Mouse (Mus musculus): ENCODE data around the gene Csf1. TPM values are rescaled to one million over a fixed set of nuclear protein-coding genes. Genes with fewer than 3 reads are reported as not detected.

Csf1 gene
- 10 to 100 TPM; 11.0 to 23.3 TPM for polyA plus RNA-seq (2017; shearing (Covaris generic))

GRCm38 (mm10) chr3:107759929-107760581 is at the start of gene Csf1:
Gene Csf1 (minus strand): TSS chr3:107760469.
- ATAC-seq, result peak; percentile 73

GRCm38 (mm10) chr3:107808013-107808750 is 47.9 kb upstream of the Csf1 start:
- ATAC-seq, result no peak

- ATAC-seq, result peak; percentile 46
These were observed 47.2 kb upstream of the Csf1 start for GRCm38 (mm10) chr3:107807386-107807974.

- ATAC-seq, result no peak
These were observed 46.6 kb upstream of the Csf1 start for GRCm38 (mm10) chr3:107806916-107807315.

- no peak for ATAC-seq
These were observed 44.5 kb upstream of the Csf1 start for GRCm38 (mm10) chr3:107804799-107805198.

- no peak for ATAC-seq
These were observed 42.1 kb upstream of the Csf1 start for GRCm38 (mm10) chr3:107802185-107802946.

- no peak for ATAC-seq
These were observed 38.7 kb upstream of the Csf1 start for GRCm38 (mm10) chr3:107798946-107799345.

- ATAC-seq, result peak; percentile 100
These were observed 36.1 kb upstream of the Csf1 start for GRCm38 (mm10) chr3:107796191-107796983.

GRCm38 (mm10) chr3:107794890-107795289 is 34.6 kb upstream of the Csf1 start:
- ATAC-seq, result no peak

GRCm38 (mm10) chr3:107793300-107794201 is 33.3 kb upstream of the Csf1 start:
- ATAC-seq, result no peak

- no peak for ATAC-seq
These were observed 32.5 kb upstream of the Csf1 start for GRCm38 (mm10) chr3:107792736-107793135.

- ATAC-seq, result no peak
These were observed 30.6 kb upstream of the Csf1 start for GRCm38 (mm10) chr3:107790766-107791303.

- ATAC-seq, result no peak
These were observed 30.0 kb upstream of the Csf1 start for GRCm38 (mm10) chr3:107790227-107790626.

GRCm38 (mm10) chr3:107788885-107789284 is 28.6 kb upstream of the Csf1 start:
- no peak for ATAC-seq

GRCm38 (mm10) chr3:107787613-107788501 is 27.6 kb upstream of the Csf1 start:
- no peak for ATAC-seq

GRCm38 (mm10) chr3:107786980-107787612 is 26.8 kb upstream of the Csf1 start:
- no peak for ATAC-seq

- ATAC-seq, result no peak
These were observed 26.1 kb upstream of the Csf1 start for GRCm38 (mm10) chr3:107786344-107786743.

- no peak for ATAC-seq
These were observed 25.3 kb upstream of the Csf1 start for GRCm38 (mm10) chr3:107785546-107785945.

- no peak for ATAC-seq
These were observed 23.0 kb upstream of the Csf1 start for GRCm38 (mm10) chr3:107783315-107783714.

Measured in activated CD4-positive, CD25-positive, alpha-beta regulatory T cell, adult 4 months (primary cell).